Mouse (Mus musculus) cerebellum, adult 2 months (tissue): Measurements from ENCODE around the gene Rpl22.

Experiments
- CTCF ChIP-seq: fragments of 200-500 bp; IDR thresholded peaks from 2 replicates; pipeline ENCODE4 v1.5.1; 2011; ENCODE audit warnings: low read depth, mild to moderate bottlenecking, control low read depth, low read length, moderate library complexity, borderline replicate concordance; ENCODE audit not compliant: insufficient read depth
- POLR2A ChIP-seq: fragments of 200-500 bp; IDR thresholded peaks from 2 replicates; pipeline ENCODE4 v1.6.1; 2011; ENCODE audit warnings: low read length, control low read depth, borderline replicate concordance; ENCODE audit not compliant: insufficient read depth

DNA sequence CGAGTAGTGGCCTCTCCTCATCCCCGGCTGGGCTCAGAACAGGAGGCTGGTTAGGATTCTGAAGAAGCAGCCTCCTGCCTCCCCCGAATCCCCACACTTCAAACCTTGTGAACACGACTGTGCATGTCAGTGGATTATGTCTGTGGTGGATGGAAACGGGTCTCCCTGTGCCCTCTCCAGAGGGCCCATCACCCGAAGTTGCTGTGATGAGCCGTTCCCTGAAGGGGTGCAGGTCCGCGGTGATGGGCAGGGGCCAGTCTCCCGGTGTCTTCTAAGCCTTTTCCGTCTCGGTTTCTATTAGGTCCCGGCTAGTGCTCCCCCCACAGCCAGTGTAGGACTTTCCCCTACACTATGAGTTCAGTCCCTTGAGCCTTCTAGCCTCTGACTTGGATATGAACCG, 26.7 kb upstream of the Rpl22 start:
- TF ChIP-seq POLR2A = no peak
- no peak for TF ChIP-seq CTCF
